Mouse (Mus musculus): Measurements from ENCODE around the gene Rpl13a. TPM values are rescaled to one million over a fixed set of nuclear protein-coding genes. Genes with fewer than 3 reads are reported as not detected.
"Not testable (repeated sequence)": the region's sequence is repeated elsewhere in the genome, so short reads cannot be mapped to it uniquely, and the experiment has no call there.

Rpl13a gene
- polyA plus RNA-seq, 1 experiment from 2014 or later: 1,485 TPM

DNA sequence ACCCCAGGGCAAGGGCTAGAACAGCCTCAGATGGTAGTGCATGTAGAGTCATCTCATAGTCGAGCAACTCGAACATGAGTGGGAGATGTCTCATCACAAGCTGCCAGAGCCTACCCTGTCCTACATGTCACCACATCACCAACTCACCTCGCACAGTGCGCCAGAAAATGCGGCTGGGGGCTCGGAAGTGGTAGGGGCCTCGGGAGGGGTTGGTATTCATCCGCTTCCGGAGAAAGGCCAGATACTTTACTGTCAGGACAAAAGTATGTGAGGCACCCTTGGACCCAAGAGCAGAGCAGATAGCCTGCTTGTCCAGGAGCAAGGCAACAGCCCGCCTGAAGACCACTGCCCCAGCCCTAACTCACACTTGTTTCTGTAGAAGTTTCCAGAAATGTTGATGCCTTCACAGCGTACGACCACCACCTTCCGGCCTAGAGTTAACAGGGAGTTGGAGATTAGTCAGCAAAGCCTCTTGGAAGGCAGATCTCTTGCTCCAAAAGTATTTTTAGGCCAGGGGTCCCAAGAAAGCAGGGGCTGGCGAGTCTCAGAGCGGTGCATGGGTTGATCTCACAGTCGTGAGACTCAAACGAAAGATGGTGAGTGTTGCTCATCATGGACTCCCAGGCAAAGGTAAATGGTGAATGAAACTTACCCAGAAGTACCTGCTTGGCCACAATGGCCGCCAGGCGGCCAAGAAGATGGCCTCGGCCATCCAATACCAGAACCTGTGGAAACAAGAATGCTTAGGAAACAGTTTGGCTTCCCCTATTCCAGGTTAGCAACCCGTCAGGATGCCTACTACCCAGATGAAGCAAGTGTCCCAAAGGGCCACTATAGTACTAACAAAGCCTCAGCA lies 1.5 kb downstream of the Rpl13a start:
- no peak for ATAC-seq (ENCODE audit: low FRiP score, low TSS enrichment)

DNA sequence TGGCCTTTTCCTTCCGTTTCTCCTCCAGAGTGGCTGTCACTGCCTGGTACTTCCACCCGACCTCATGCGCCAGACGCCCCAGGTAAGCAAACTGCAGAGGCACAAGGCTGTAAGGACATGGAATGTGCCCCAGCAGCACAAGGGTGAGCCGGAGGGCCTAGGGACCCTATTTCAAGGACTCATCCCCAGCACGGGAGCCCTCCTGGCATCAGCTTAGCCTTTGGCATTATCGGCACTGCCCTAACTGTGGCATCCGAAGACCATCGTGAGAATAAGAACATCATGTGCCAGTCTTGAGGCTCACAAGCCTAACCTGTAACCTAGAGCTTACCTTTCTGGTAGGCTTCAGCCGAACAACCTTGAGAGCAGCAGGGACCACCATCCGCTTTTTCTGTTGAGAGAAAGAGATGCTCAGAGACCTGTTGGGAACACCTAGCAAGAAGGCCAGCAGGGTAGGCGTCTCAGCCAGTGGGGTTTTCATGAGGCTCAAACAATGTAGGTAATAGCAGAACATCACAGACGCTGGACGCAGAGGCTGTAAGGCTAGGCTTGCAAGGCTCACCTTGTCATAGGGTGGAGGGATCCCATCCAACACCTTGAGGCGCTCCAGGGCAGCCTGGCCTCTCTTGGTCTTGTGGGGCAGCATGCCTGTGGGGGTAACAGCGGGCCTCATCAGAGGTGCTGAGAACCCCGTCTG lies 2.3 kb downstream of the Rpl13a start:
- Histone ChIP-seq H3K9ac (ENCODE audit: low read length) (peak overlapping the region; percentile 98; the same call in 1 of the 2 replicates), H3K36me3 (ENCODE audit: control insufficient read depth, insufficient read depth, low read length) (peaks cover 18% of the 10 kb centered on the region), H3K27me3 (ENCODE audit: control insufficient read depth, insufficient read depth, low read length) (no peaks in the 10 kb centered on the region), H3K4me1 (replicated peaks; ENCODE audit: control insufficient read depth, insufficient read depth) (0 out of 2 replicates have a peak, but pooled peaks cover 5% of the 10 kb centered on the region), H3K9me3 (ENCODE audit: control insufficient read depth, low read length) (no peaks in the 10 kb centered on the region), H3K4me2 (replicated peaks; ENCODE audit: low read depth) (peak overlapping the region; percentile 82; the same call in 1 of the 2 replicates), H3K27ac (replicated peaks) (peak overlapping the region; percentile 92; the same call in 1 of the 2 replicates), H3K4me3 (ENCODE audit: low read depth, low read length) (peak overlapping the region; percentile 99)
- no peak for ATAC-seq (ENCODE audit: low FRiP score, low TSS enrichment)
- TF ChIP-seq CTCF (IDR thresholded peaks at IDR 0.05; ENCODE audit: low read depth) (no peak), EP300 (optimal IDR thresholded peaks at IDR 0.05) (no peak)
- 62% methylated on average over 17 of the region's 17 CpGs for WGBS
- no peak for DNase-seq (ENCODE audit: low spot score)

More for the DNA sequence above, 1.5 kb downstream of the Rpl13a start:
- WGBS: 34% methylated on average over 21 of the region's 21 CpGs
- peak overlapping the region; percentile 99 for H3K4me3 ChIP-seq (ENCODE audit: low read depth, low read length)
- peaks cover 11% of the 10 kb centered on the region for H3K36me3 ChIP-seq (ENCODE audit: control insufficient read depth, insufficient read depth, low read length)
- H3K4me1 ChIP-seq (replicated peaks; ENCODE audit: control insufficient read depth, insufficient read depth): 0 out of 2 replicates have a peak, but pooled peaks cover 5% of the 10 kb centered on the region
- TF ChIP-seq CTCF (IDR thresholded peaks at IDR 0.05; ENCODE audit: low read depth) (peak; percentile 48), EP300 (optimal IDR thresholded peaks at IDR 0.05) (no peak)
- H3K27ac ChIP-seq (replicated peaks): peak overlapping the region; percentile 92
- H3K27me3 ChIP-seq (ENCODE audit: control insufficient read depth, insufficient read depth, low read length): no peaks in the 10 kb centered on the region
- H3K9ac ChIP-seq (ENCODE audit: low read length): peak overlapping the region; percentile 98
- no peak for DNase-seq (ENCODE audit: low spot score)
- H3K9me3 ChIP-seq (ENCODE audit: control insufficient read depth, low read length): no peaks in the 10 kb centered on the region
- peak overlapping the region; percentile 82 for H3K4me2 ChIP-seq (replicated peaks; ENCODE audit: low read depth)

- not testable (repeated sequence) for DNase-seq (ENCODE audit: low spot score); H3K27ac ChIP-seq (replicated peaks); H3K9me3 ChIP-seq (ENCODE audit: control insufficient read depth, low read length); H3K4me2 ChIP-seq (replicated peaks; ENCODE audit: low read depth); H3K27me3 ChIP-seq (ENCODE audit: control insufficient read depth, insufficient read depth, low read length); ATAC-seq (ENCODE audit: low FRiP score, low TSS enrichment); H3K4me3 ChIP-seq (ENCODE audit: low read depth, low read length); H3K9ac ChIP-seq (ENCODE audit: low read length); H3K4me1 ChIP-seq (replicated peaks; ENCODE audit: control insufficient read depth, insufficient read depth)
- peaks cover 24% of the 10 kb centered on the region for H3K36me3 ChIP-seq (ENCODE audit: control insufficient read depth, insufficient read depth, low read length)
- 67% methylated on average over 5 of the region's 5 CpGs for WGBS
These were observed 2.9 kb downstream of the Rpl13a start for GRCm38 (mm10) chr7:45125649-45126048.

DNA sequence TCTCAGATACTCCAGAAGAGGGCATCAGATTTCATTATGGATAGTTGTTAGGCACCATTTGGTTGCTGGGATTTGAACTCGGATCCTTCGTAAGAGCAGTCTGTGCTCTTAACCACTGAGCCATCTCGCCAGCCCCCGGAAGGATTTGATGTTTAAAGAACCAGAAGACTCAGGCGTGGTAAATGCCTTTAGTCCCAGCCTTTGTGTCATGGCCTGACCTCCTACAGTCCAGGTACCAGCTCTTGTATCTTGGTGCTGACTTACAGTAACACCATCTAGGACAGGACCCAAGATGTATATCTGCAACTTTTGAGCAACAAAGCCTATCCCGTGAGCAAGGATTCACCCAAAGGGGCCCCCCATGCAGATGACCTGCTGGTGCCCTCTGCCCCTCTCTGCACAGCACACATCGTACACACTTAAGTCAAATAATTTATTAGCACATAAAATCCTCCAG lies 3.4 kb downstream of the Rpl13a start:
- no peaks in the 10 kb centered on the region for H3K9me3 ChIP-seq (ENCODE audit: control insufficient read depth, low read length)
- TF ChIP-seq CTCF (IDR thresholded peaks at IDR 0.05; ENCODE audit: low read depth) (peak; percentile 61), EP300 (optimal IDR thresholded peaks at IDR 0.05) (no peak)
- 0 out of 2 replicates have a peak overlapping the region, but pooled peaks have one; percentile 18 for H3K27ac ChIP-seq (replicated peaks)
- H3K4me3 ChIP-seq (ENCODE audit: low read depth, low read length): no peak overlapping the region
- no peak for ATAC-seq (ENCODE audit: low FRiP score, low TSS enrichment)
- 25% methylated on average over 7 of the region's 7 CpGs for WGBS
- H3K4me2 ChIP-seq (replicated peaks; ENCODE audit: low read depth): no peak overlapping the region
- H3K4me1 ChIP-seq (replicated peaks; ENCODE audit: control insufficient read depth, insufficient read depth): 0 out of 2 replicates have a peak, but pooled peaks cover 5% of the 10 kb centered on the region
- no peak for DNase-seq (ENCODE audit: low spot score)
- H3K27me3 ChIP-seq (ENCODE audit: control insufficient read depth, insufficient read depth, low read length): no peaks in the 10 kb centered on the region
- H3K9ac ChIP-seq (ENCODE audit: low read length): no peak overlapping the region
- H3K36me3 ChIP-seq (ENCODE audit: control insufficient read depth, insufficient read depth, low read length): peaks cover 24% of the 10 kb centered on the region

- ATAC-seq (ENCODE audit: low FRiP score, low TSS enrichment): peak; percentile 88
- no peaks in the 10 kb centered on the region for H3K27me3 ChIP-seq (ENCODE audit: control insufficient read depth, insufficient read depth, low read length)
- peaks cover 29% of the 10 kb centered on the region for H3K36me3 ChIP-seq (ENCODE audit: control insufficient read depth, insufficient read depth, low read length)
- peak within 1 kb of the TSS; percentile 93 for H3K27ac ChIP-seq (replicated peaks)
- under 1% methylated on average over 59 of the region's 59 CpGs for WGBS
- H3K9ac ChIP-seq (ENCODE audit: low read length): peak within 1 kb of the TSS; percentile 94
- DNase-seq (ENCODE audit: low spot score): peak; percentile 99
- H3K4me1 ChIP-seq (replicated peaks; ENCODE audit: control insufficient read depth, insufficient read depth): 0 out of 2 replicates have a peak, but pooled peaks cover 5% of the 10 kb centered on the region
- peak within 1 kb of the TSS; percentile 81 for H3K4me2 ChIP-seq (replicated peaks; ENCODE audit: low read depth)
- TF ChIP-seq CTCF (IDR thresholded peaks at IDR 0.05; ENCODE audit: low read depth) (no peak), EP300 (optimal IDR thresholded peaks at IDR 0.05) (peak; percentile 90)
- no peaks in the 10 kb centered on the region for H3K9me3 ChIP-seq (ENCODE audit: control insufficient read depth, low read length)
- H3K4me3 ChIP-seq (ENCODE audit: low read depth, low read length): peak within 1 kb of the TSS; percentile 94
These were observed 4.1 kb downstream of the Rpl13a start, which contains the start of gene Rps11 for GRCm38 (mm10) chr7:45124224-45125143. Rps11 (minus strand) TSS chr7:45124439.
